In genomic region chr9:75025689-75026088, GRCm38 (mm10) we compare ENCODE assay signal across 14 mouse cellular contexts. TPM values are rescaled to one million over a fixed set of nuclear protein-coding genes. Genes with fewer than 3 reads are reported as not detected.
A peak's percentile ranks its signal among the peaks of the same experiment; 100 is the strongest.
DNase-seq lines count a peak whose midpoint lies in the region; ATAC-seq and TF ChIP-seq lines count a peak whose summit lies in the region.
"Had no signal": no experiment of that assay in that cellular context is flagged by ENCODE, and none has a peak within 500 bp of the region (broad histone marks: within the 10 kb centered on the region; RNA-seq: fewer than 3 reads in every experiment).

No protein-coding gene starts in this region.

- WGBS in kidney, postnatal 0 days: 79% methylated on average over 6 of the region's 6 CpGs

- no peak overlapping the region for H3K27ac ChIP-seq in kidney, postnatal 0 days
- H3K27ac ChIP-seq: hindbrain, embryonic 15.5 days; lung, embryonic 15.5 days; neural tube, embryonic 13.5 days had no signal

- no peak for TF ChIP-seq POLR2A in brain, embryonic 14.5 days (IDR thresholded peaks at IDR 0.05; ENCODE audit: borderline replicate concordance, extremely low read depth, insufficient read depth, insufficient read length, poor library complexity, severe bottlenecking)

- peaks cover 3% of the 10 kb centered on the region; the same call in 1 of the 2 replicates for H3K36me3 ChIP-seq in kidney, postnatal 0 days (ENCODE audit: insufficient read depth, low read length)
- H3K36me3 ChIP-seq: lung, embryonic 15.5 days had no signal

- H3K4me3 ChIP-seq in kidney, postnatal 0 days (replicated peaks; ENCODE audit: low read depth, low read length): no peak overlapping the region
- H3K4me3 ChIP-seq: hindbrain, embryonic 15.5 days; lung, embryonic 15.5 days; neural tube, embryonic 13.5 days had no signal

- TF ChIP-seq CTCF in kidney, postnatal 0 days (IDR thresholded peaks at IDR 0.05; ENCODE audit: low read depth): peak; percentile 53
- TF ChIP-seq CTCF in brain, embryonic 14.5 days (IDR thresholded peaks at IDR 0.05; ENCODE audit: borderline replicate concordance, extremely low read depth, insufficient read depth, insufficient read length): peak; percentile 47; the same call in 1 of the 2 replicates

- DNase-seq in kidney, postnatal 0 days (ENCODE audit: low spot score): no peak
- DNase-seq in kidney, postnatal 4 days: no peak
- DNase-seq in 3T3-L1 (ENCODE audit: low read depth, low spot score): peak; percentile 47
- peak; percentile 30 for DNase-seq in A20 (ENCODE audit: low read depth, low spot score)
- DNase-seq in brain, embryonic 14.5 days (ENCODE audit: low read depth): peak; percentile 28
- DNase-seq in adrenal gland, adult 2 months: no peak
- no peak for DNase-seq in Muller cell, postnatal 12 days (ENCODE audit: inconsistent ontology term)
- no peak for DNase-seq in T-cell, adult 2 months (ENCODE audit: low spot score)
- DNase-seq: gastrocnemius, postnatal 36 days; layer of hippocampus, adult 9-11 months; spleen, adult 18-20 months had no signal

- H3K4me1 ChIP-seq in kidney, postnatal 0 days (replicated peaks; ENCODE audit: insufficient read depth, low read length): no peaks in the 10 kb centered on the region
- H3K4me1 ChIP-seq: hindbrain, embryonic 15.5 days; lung, embryonic 15.5 days; neural tube, embryonic 13.5 days had no signal

- no peak for ATAC-seq in kidney, postnatal 0 days (replicated peaks; ENCODE audit: low FRiP score, low read depth)

- no peaks in the 10 kb centered on the region for H3K9me3 ChIP-seq in kidney, postnatal 0 days (replicated peaks; ENCODE audit: low read length)
- H3K9me3 ChIP-seq: hindbrain, embryonic 15.5 days; lung, embryonic 15.5 days; neural tube, embryonic 13.5 days had no signal

- H3K9ac ChIP-seq in kidney, postnatal 0 days (ENCODE audit: low read depth, low read length): no peak overlapping the region
- H3K9ac ChIP-seq: hindbrain, embryonic 15.5 days; lung, embryonic 15.5 days; neural tube, embryonic 13.5 days had no signal

- no peaks in the 10 kb centered on the region for H3K27me3 ChIP-seq in kidney, postnatal 0 days (ENCODE audit: insufficient read depth, low read length)
- H3K27me3 ChIP-seq: hindbrain, embryonic 15.5 days; lung, embryonic 15.5 days; neural tube, embryonic 13.5 days had no signal

- H3K4me2 ChIP-seq in kidney, postnatal 0 days (ENCODE audit: low read length): no peak overlapping the region
- H3K4me2 ChIP-seq: hindbrain, embryonic 15.5 days; lung, embryonic 15.5 days; neural tube, embryonic 13.5 days had no signal

RNA-seq across cellular contexts. Expression of gene Arpp19, which starts 11.7 kb away (rescaled TPM):
- 360 and 366 TPM in 2 replicates for polyA plus RNA-seq in kidney, postnatal 0 days (2015; fragmentation: Nextera tagmentation; extraction: Ambion mirVana)
- polyA plus RNA-seq in brain, embryonic 14.5 days (2012; rRNA removed): 82.1 and 94.9 TPM in 2 replicates
- total RNA-seq in adrenal gland, adult 2 months (2021): 100 to 1,000 TPM; 301 to 321 TPM
- 5.1 and 5.5 TPM in 2 replicates for polyA plus RNA-seq in adrenal gland, adult 2 months (2012; rRNA removed)

RNA-seq across cellular contexts. Expression of gene Myo5a, which starts 45.1 kb away (rescaled TPM):
- 11.8 and 13.5 TPM in 2 replicates for polyA plus RNA-seq in kidney, postnatal 0 days (2015; fragmentation: Nextera tagmentation; extraction: Ambion mirVana)
- polyA plus RNA-seq in brain, embryonic 14.5 days (2012; rRNA removed): 37.3 and 62.0 TPM in 2 replicates
- total RNA-seq in adrenal gland, adult 2 months (2021): 10 to 100 TPM; 45.4 to 45.6 TPM
- 3.7 and 3.8 TPM in 2 replicates for polyA plus RNA-seq in adrenal gland, adult 2 months (2012; rRNA removed)

Comparison
In these comparisons a context has a peak if more than half of its experiments do, and no peak if none do; other contexts are left out.
1. DNase-seq: peak in 3T3-L1 (single experiment), A20 (single experiment) and brain, embryonic 14.5 days (single experiment); none in kidney, postnatal 0 days (single experiment), kidney, postnatal 4 days (0 of 2), adrenal gland, adult 2 months (single experiment), Muller cell, postnatal 12 days (single experiment) and T-cell, adult 2 months (single experiment).
2. RNA of gene Arpp19, which starts 11.7 kb away (polyA plus RNA-seq): 360 to 366 TPM in kidney, postnatal 0 days and 82.1 to 94.9 TPM in brain, embryonic 14.5 days; 5.1 to 5.5 TPM in adrenal gland, adult 2 months; every median in the first group is over 10 times any median in the second.